ENCODE assay signal across 18 mouse cellular contexts in the genomic region with DNA sequence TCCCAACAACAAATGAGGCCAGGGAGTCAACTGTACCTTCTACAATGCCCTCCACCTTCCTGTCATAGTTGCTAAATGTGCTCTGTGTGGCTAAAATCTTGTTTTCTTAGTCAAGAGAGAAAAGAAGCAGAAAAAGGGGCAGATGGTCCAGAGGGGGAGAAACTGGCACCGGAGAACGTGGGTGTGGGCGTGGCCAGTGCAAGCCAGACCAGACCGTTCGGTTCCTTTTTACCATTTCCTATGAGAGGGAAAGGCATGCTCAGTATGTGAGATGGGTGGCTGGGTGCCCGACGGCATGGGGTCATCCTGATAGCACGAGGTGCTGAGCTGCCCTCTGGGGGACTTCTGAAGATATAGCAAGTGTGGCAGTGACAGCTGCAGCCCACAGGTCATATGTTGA. TPM values are rescaled to one million over a fixed set of nuclear protein-coding genes. Genes with fewer than 3 reads are reported as not detected.
DNase-seq lines count a peak whose midpoint lies in the region; ATAC-seq lines count a peak whose summit lies in the region.
"Had no signal": no experiment of that assay in that cellular context is flagged by ENCODE, and none has a peak within 500 bp of the region (broad histone marks: within the 10 kb centered on the region; RNA-seq: fewer than 3 reads in every experiment).

No protein-coding gene starts in this region.

- DNase-seq in cerebellum, adult 11 months = peak; percentile 52
- DNase-seq in cerebellum, adult 8-10 months = no peak
- DNase-seq in right cerebral cortex, adult 18-20 months = peak; percentile 65
- DNase-seq in right cerebral cortex, postnatal 4 days = no peak
- DNase-seq in telencephalon, adult 2 months (ENCODE audit: low read depth, low spot score) = peak; percentile 55
- DNase-seq in B cell, adult 2 months = no peak
- DNase-seq: kidney, adult 11 months; lung, postnatal 36 days; midbrain, embryonic 14.5 days; spleen, adult 18-20 months; thymus, postnatal 4 days had no signal

- peaks cover 15% of the 10 kb centered on the region for H3K4me1 ChIP-seq in heart, embryonic 16.5 days (ENCODE audit: control insufficient read depth, insufficient read depth, low read length)
- H3K4me1 ChIP-seq in heart, embryonic 12.5 days (replicated peaks) = peaks cover 26% of the 10 kb centered on the region
- H3K4me1 ChIP-seq: liver, embryonic 15.5 days had no signal

- no peaks in the 10 kb centered on the region for H3K36me3 ChIP-seq in heart, embryonic 16.5 days (ENCODE audit: control insufficient read depth, insufficient read depth)
- H3K36me3 ChIP-seq in heart, embryonic 12.5 days = no peaks in the 10 kb centered on the region
- H3K36me3 ChIP-seq: limb, embryonic 12.5 days; liver, embryonic 15.5 days had no signal

- no peak overlapping the region for H3K4me2 ChIP-seq in heart, embryonic 16.5 days (ENCODE audit: low read depth, low read length)
- no peak overlapping the region for H3K4me2 ChIP-seq in heart, embryonic 12.5 days
- H3K4me2 ChIP-seq: hindbrain, embryonic 14.5 days; limb, embryonic 12.5 days; liver, embryonic 15.5 days had no signal

- ATAC-seq in heart, embryonic 16.5 days (replicated peaks; ENCODE audit: extremely low read depth, insufficient read depth, low FRiP score) = peak; percentile 10; the same call in 1 of the 2 replicates
- ATAC-seq in heart, embryonic 12.5 days (ENCODE audit: insufficient number of reproducible peaks, low FRiP score) = no peak

- no peaks in the 10 kb centered on the region for H3K27me3 ChIP-seq in heart, embryonic 16.5 days (ENCODE audit: control insufficient read depth, insufficient read depth, low read length)
- H3K27me3 ChIP-seq in heart, embryonic 12.5 days (replicated peaks) = no peaks in the 10 kb centered on the region
- H3K27me3 ChIP-seq: limb, embryonic 12.5 days; liver, embryonic 15.5 days had no signal

- no peak overlapping the region for H3K4me3 ChIP-seq in heart, embryonic 16.5 days (ENCODE audit: low read length)
- no peak overlapping the region for H3K4me3 ChIP-seq in heart, embryonic 12.5 days
- H3K4me3 ChIP-seq: limb, embryonic 12.5 days; liver, embryonic 15.5 days had no signal

- H3K9me3 ChIP-seq in heart, embryonic 16.5 days (replicated peaks; ENCODE audit: control insufficient read depth, low read length) = no peaks in the 10 kb centered on the region
- H3K9me3 ChIP-seq in heart, embryonic 12.5 days (replicated peaks) = no peaks in the 10 kb centered on the region
- H3K9me3 ChIP-seq: limb, embryonic 12.5 days; liver, embryonic 15.5 days had no signal

- no peak overlapping the region for H3K9ac ChIP-seq in heart, embryonic 16.5 days (ENCODE audit: low read length)
- H3K9ac ChIP-seq in heart, embryonic 12.5 days = no peak overlapping the region
- H3K9ac ChIP-seq: hindbrain, embryonic 14.5 days; limb, embryonic 12.5 days; liver, embryonic 15.5 days had no signal

- no peak overlapping the region for H3K27ac ChIP-seq in heart, embryonic 16.5 days (ENCODE audit: low read length)
- H3K27ac ChIP-seq in heart, embryonic 12.5 days (ENCODE audit: poor library complexity, severe bottlenecking) = no peak overlapping the region
- H3K27ac ChIP-seq: hindbrain, embryonic 14.5 days; limb, embryonic 12.5 days; liver, embryonic 15.5 days; stomach, postnatal 0 days had no signal

- 45% methylated on average over 8 of the region's 8 CpGs for WGBS in heart, embryonic 16.5 days
- 65% methylated on average over 8 of the region's 8 CpGs for WGBS in heart, embryonic 12.5 days

RNA-seq across cellular contexts. Expression of a gene that starts 9.1 kb away (rescaled TPM):
- 4.6 and 5.7 TPM in 2 replicates for polyA plus RNA-seq in heart, embryonic 16.5 days (2015; fragmentation: Nextera tagmentation; extraction: Ambion mirVana)
- 3.9 and 4.6 TPM in 2 replicates for polyA plus RNA-seq in heart, embryonic 12.5 days (2016; fragmentation: Nextera tagmentation; extraction: Ambion mirVana)

RNA-seq across cellular contexts. Expression of a gene that starts 46.2 kb away (rescaled TPM):
- polyA plus RNA-seq in heart, embryonic 16.5 days (2015; fragmentation: Nextera tagmentation; extraction: Ambion mirVana) = 0.11 TPM in 1 of 2 replicates, not detected in the other
- not detected in 2 replicates for polyA plus RNA-seq in heart, embryonic 12.5 days (2016; fragmentation: Nextera tagmentation; extraction: Ambion mirVana)
- polyA plus RNA-seq: heart, embryonic 14.5 days; hindbrain, embryonic 14.5 days; liver, embryonic 15.5 days; midbrain, embryonic 14.5 days; stomach, postnatal 0 days had no signal

RNA-seq across cellular contexts. Expression of a gene that starts 49.3 kb away (rescaled TPM):
- polyA plus RNA-seq in heart, embryonic 16.5 days (2015; fragmentation: Nextera tagmentation; extraction: Ambion mirVana) = 0.08 TPM in 1 of 2 replicates, not detected in the other
- 0.12 and 0.15 TPM in 2 replicates for polyA plus RNA-seq in heart, embryonic 12.5 days (2016; fragmentation: Nextera tagmentation; extraction: Ambion mirVana)
- polyA plus RNA-seq: limb, embryonic 12.5 days; liver, embryonic 15.5 days had no signal

Comparison
In these comparisons a context has a peak if more than half of its experiments do, and no peak if none do; other contexts are left out.
1. DNase-seq: peak in cerebellum, adult 11 months (single experiment), right cerebral cortex, adult 18-20 months (single experiment) and telencephalon, adult 2 months (single experiment); none in cerebellum, adult 8-10 months (single experiment), right cerebral cortex, postnatal 4 days (single experiment) and B cell, adult 2 months (0 of 2).